Mouse (Mus musculus) heart, embryonic 16.5 days (tissue): ENCODE data around the gene Ppp1r12c. TPM values are rescaled to one million over a fixed set of nuclear protein-coding genes. Genes with fewer than 3 reads are reported as not detected.
A peak's percentile ranks its signal among the peaks of the same experiment; 100 is the strongest.

ENCODE experiments used
- ATAC-seq: fragments of 200-750 bp; cut with Nextera tagmentation; replicated peaks from 2 replicates; pipeline ENCODE4 v1.8.0; 2017; ENCODE audit warnings: moderate number of reproducible peaks; ENCODE audit not compliant: insufficient read depth, low FRiP score; ENCODE audit errors: extremely low read depth
- H3K27ac ChIP-seq: fragments of 300-500 bp; sonication (generic); 2 replicates; pipeline ENCODE4 v1.5.1; 2014; ENCODE audit warnings: mild to moderate bottlenecking, low read length, control low read depth, moderate library complexity
- H3K27me3 ChIP-seq: fragments of 300-500 bp; sonication (generic); 2 replicates; pipeline ENCODE4 v1.6.1; 2014; ENCODE audit warnings: low read length, mixed read lengths; ENCODE audit not compliant: control insufficient read depth, insufficient read depth
- H3K36me3 ChIP-seq: fragments of 300-500 bp; sonication (generic); 2 replicates; pipeline ENCODE4 v1.6.1; 2014; ENCODE audit not compliant: control insufficient read depth, insufficient read depth
- H3K4me1 ChIP-seq: fragments of 300-500 bp; sonication (generic); 2 replicates; pipeline ENCODE4 v1.6.1; 2014; ENCODE audit warnings: low read length, mixed read lengths; ENCODE audit not compliant: control insufficient read depth, insufficient read depth
- H3K4me2 ChIP-seq: fragments of 300-500 bp; sonication (generic); 2 replicates; pipeline ENCODE4 v1.6.1; 2014; ENCODE audit warnings: low read depth, mild to moderate bottlenecking, control low read depth, low read length
- H3K4me3 ChIP-seq: fragments of 300-500 bp; sonication (generic); 2 replicates; pipeline ENCODE4 v1.5.1; 2014; ENCODE audit warnings: mild to moderate bottlenecking, control low read depth, low read length
- H3K9ac ChIP-seq: fragments of 300-500 bp; sonication (generic); 2 replicates; pipeline ENCODE4 v1.6.1; 2014; ENCODE audit warnings: low read length, control low read depth
- H3K9me3 ChIP-seq: fragments of 300-500 bp; sonication (generic); replicated peaks from 2 replicates; pipeline ENCODE4 v1.6.1; 2016; ENCODE audit warnings: low read length; ENCODE audit not compliant: control insufficient read depth
- WGBS: fragments of 180-500 bp; shearing (Covaris S2); extraction: QIAGEN DNeasy Blood & Tissue Kit; methylation state at CpG from one replicate; pipeline ENCODE4 v1.1.7; 2014; 5-methylcytosine and 5-hydroxymethylcytosine counted together
- polyA plus RNA-seq: library from polyadenylated mRNA; unstranded; fragments of >200 nt; fragmentation: Nextera tagmentation; extraction: Ambion mirVana; gene quantifications from 2 replicates; pipeline ENCODE4 v1.2.1, GENCODE M21; 2015

Gene Ppp1r12c
- polyA plus RNA-seq, 1 experiment from 2014 or later: 28.6 TPM

GRCm38 (mm10) chr7:4464194-4464824 lies 37.2 kb downstream of the Ppp1r12c start:
- H3K4me1 ChIP-seq: no peaks in the 10 kb centered on the region
- no peak overlapping the region for H3K9ac ChIP-seq
- no peak for ATAC-seq
- no peak overlapping the region for H3K4me3 ChIP-seq
- H3K27ac ChIP-seq: 0 out of 2 replicates have a peak overlapping the region, but pooled peaks have one; percentile 16
- no peaks in the 10 kb centered on the region for H3K36me3 ChIP-seq
- no peaks in the 10 kb centered on the region for H3K9me3 ChIP-seq
- H3K27me3 ChIP-seq: peaks cover 6% of the 10 kb centered on the region
- WGBS: 8% methylated on average over 11 of the region's 12 CpGs
- H3K4me2 ChIP-seq: no peak overlapping the region

- Histone ChIP-seq H3K9me3 (no peaks in the 10 kb centered on the region), H3K36me3 (no peaks in the 10 kb centered on the region), H3K9ac (peak within 1 kb of the TSS; percentile 64), H3K4me1 (no peaks in the 10 kb centered on the region), H3K27ac (peak within 1 kb of the TSS; percentile 66), H3K4me3 (peak within 1 kb of the TSS; percentile 45), H3K27me3 (no peaks in the 10 kb centered on the region; the same call in 1 of the 2 replicates), H3K4me2 (peak within 1 kb of the TSS; percentile 58)
- ATAC-seq: no peak
- WGBS: 50% methylated on average over 13 of the region's 16 CpGs
Measured at GRCm38 (mm10) chr7:4460576-4461434, 40.7 kb downstream of the Ppp1r12c start, which contains the start of gene Eps8l1. Gene Eps8l1 (plus strand): TSS chr7:4460674.

GRCm38 (mm10) chr7:4452644-4453043 lies 48.8 kb downstream of the Ppp1r12c start:
- no peaks in the 10 kb centered on the region for H3K4me1 ChIP-seq

GRCm38 (mm10) chr7:4449211-4449610 lies 52.3 kb downstream of the Ppp1r12c start:
- ATAC-seq: no peak
- no peaks in the 10 kb centered on the region for H3K9me3 ChIP-seq
- WGBS: 30% methylated on average over 2 of the region's 2 CpGs
- peaks cover under 1% of the 10 kb centered on the region; the same call in 1 of the 2 replicates for H3K36me3 ChIP-seq
- H3K4me1 ChIP-seq: peaks cover 4% of the 10 kb centered on the region
- no peak overlapping the region for H3K9ac ChIP-seq
- no peak overlapping the region for H3K27ac ChIP-seq
- no peaks in the 10 kb centered on the region for H3K27me3 ChIP-seq
- no peak overlapping the region for H3K4me2 ChIP-seq
- no peak overlapping the region for H3K4me3 ChIP-seq

More at GRCm38 (mm10) chr7:4452644-4453043, 48.8 kb downstream of the Ppp1r12c start:
- no peak overlapping the region for H3K27ac ChIP-seq
- H3K9me3 ChIP-seq: no peaks in the 10 kb centered on the region
- no peaks in the 10 kb centered on the region for H3K27me3 ChIP-seq
- no peaks in the 10 kb centered on the region for H3K36me3 ChIP-seq
- H3K9ac ChIP-seq: no peak overlapping the region
- WGBS: 26% methylated on average over 4 of the region's 4 CpGs
- no peak for ATAC-seq
- no peak overlapping the region for H3K4me2 ChIP-seq
- no peak overlapping the region for H3K4me3 ChIP-seq

- Histone ChIP-seq H3K9ac (no peak overlapping the region), H3K36me3 (peaks cover 8% of the 10 kb centered on the region), H3K4me2 (no peak overlapping the region), H3K9me3 (no peaks in the 10 kb centered on the region), H3K4me1 (peaks cover 4% of the 10 kb centered on the region), H3K27ac (no peak overlapping the region), H3K4me3 (no peak overlapping the region), H3K27me3 (no peaks in the 10 kb centered on the region)
- ATAC-seq: no peak
- WGBS: 91% methylated on average over 3 of the region's 3 CpGs
Measured at GRCm38 (mm10) chr7:4448439-4448838, 53.0 kb downstream of the Ppp1r12c start.

GRCm38 (mm10) chr7:4447138-4447537 lies 54.3 kb downstream of the Ppp1r12c start:
- no peak overlapping the region for H3K27ac ChIP-seq
- no peak for ATAC-seq
- H3K9ac ChIP-seq: no peak overlapping the region
- no peaks in the 10 kb centered on the region for H3K9me3 ChIP-seq
- peaks cover 19% of the 10 kb centered on the region for H3K36me3 ChIP-seq
- no peaks in the 10 kb centered on the region for H3K27me3 ChIP-seq
- H3K4me3 ChIP-seq: no peak overlapping the region
- H3K4me1 ChIP-seq: peaks cover 4% of the 10 kb centered on the region
- H3K4me2 ChIP-seq: no peak overlapping the region
- 3% methylated on average over 1 of the region's 1 CpGs for WGBS

- Histone ChIP-seq H3K9ac (peak within 1 kb of the TSS; percentile 87), H3K4me1 (peaks cover 4% of the 10 kb centered on the region), H3K9me3 (no peaks in the 10 kb centered on the region), H3K4me2 (peak within 1 kb of the TSS; percentile 68), H3K27ac (peak within 1 kb of the TSS; percentile 97), H3K4me3 (peak within 1 kb of the TSS; percentile 85), H3K27me3 (no peaks in the 10 kb centered on the region), H3K36me3 (peaks cover 31% of the 10 kb centered on the region)
- WGBS: under 1% methylated on average over 35 of the region's 35 CpGs
- ATAC-seq: peak; percentile 96
Measured at GRCm38 (mm10) chr7:4445216-4445791, 56.2 kb downstream of the Ppp1r12c start, which contains the start of gene Rdh13. Gene Rdh13 (minus strand): TSS chr7:4445649.

GRCm38 (mm10) chr7:4440549-4440948 lies 60.9 kb downstream of the Ppp1r12c start:
- peaks cover 4% of the 10 kb centered on the region for H3K4me1 ChIP-seq
- peaks cover 53% of the 10 kb centered on the region for H3K36me3 ChIP-seq
- WGBS: 87% methylated on average over 10 of the region's 10 CpGs
- no peaks in the 10 kb centered on the region for H3K27me3 ChIP-seq
- H3K4me2 ChIP-seq: no peak overlapping the region
- no peak overlapping the region for H3K9ac ChIP-seq
- no peak for ATAC-seq
- no peaks in the 10 kb centered on the region for H3K9me3 ChIP-seq
- no peak overlapping the region for H3K27ac ChIP-seq
- no peak overlapping the region for H3K4me3 ChIP-seq
